Mouse (Mus musculus) intestine, postnatal 0 days (tissue): ENCODE data around the gene Fam57b. TPM values are rescaled to one million over a fixed set of nuclear protein-coding genes. Genes with fewer than 3 reads are reported as not detected.

ENCODE experiments used
- ATAC-seq: fragments of 200-750 bp; cut with Nextera tagmentation; 2 replicates; pipeline ENCODE4 v1.8.0; 2017; ENCODE audit warnings: mild to moderate bottlenecking, moderate TSS enrichment, moderate library complexity
- H3K27ac ChIP-seq: fragments of 300-500 bp; sonication (generic); 2 replicates; pipeline ENCODE4 v1.5.1; 2014; ENCODE audit warnings: mild to moderate bottlenecking, low read depth, low read length, moderate library complexity
- H3K27me3 ChIP-seq: fragments of 300-500 bp; sonication (generic); replicated peaks from 2 replicates; pipeline ENCODE4 v1.6.1; 2014; ENCODE audit warnings: low read length, mixed read lengths; ENCODE audit not compliant: control insufficient read depth, insufficient read depth
- H3K36me3 ChIP-seq: fragments of 300-500 bp; sonication (generic); 2 replicates; pipeline ENCODE4 v1.6.1; 2014; ENCODE audit warnings: mild to moderate bottlenecking, moderate library complexity; ENCODE audit not compliant: control insufficient read depth, insufficient read depth
- H3K4me1 ChIP-seq: fragments of 300-500 bp; sonication (generic); replicated peaks from 2 replicates; pipeline ENCODE4 v1.6.1; 2014; ENCODE audit warnings: antibody characterized with exemption, low read length, mixed read lengths; ENCODE audit not compliant: control insufficient read depth, insufficient read depth
- H3K4me2 ChIP-seq: fragments of 300-500 bp; sonication (generic); replicated peaks from 2 replicates; pipeline ENCODE4 v1.6.1; 2014; ENCODE audit warnings: low read depth, mild to moderate bottlenecking, moderate library complexity
- H3K4me3 ChIP-seq: fragments of 300-500 bp; sonication (generic); 2 replicates; pipeline ENCODE4 v1.5.1; 2014; ENCODE audit warnings: low read depth, low read length
- H3K9ac ChIP-seq: fragments of 300-500 bp; sonication (generic); 2 replicates; pipeline ENCODE4 v1.6.1; 2014; ENCODE audit warnings: mild to moderate bottlenecking, low read depth, low read length
- H3K9me3 ChIP-seq: fragments of 300-500 bp; sonication (generic); 2 replicates; pipeline ENCODE4 v1.6.1; 2016; ENCODE audit warnings: mixed run types; ENCODE audit not compliant: control insufficient read depth
- CTCF ChIP-seq: sonication (generic); IDR thresholded peaks from 2 replicates; pipeline ENCODE4 v1.5.1; 2016; ENCODE audit warnings: low read depth, mild to moderate bottlenecking, control low read depth, antibody characterized with exemption, moderate library complexity
- WGBS: fragments of 180-500 bp; shearing (Covaris S2); extraction: QIAGEN DNeasy Blood & Tissue Kit; methylation state at CpG from one replicate; pipeline ENCODE4 v1.1.7; 2014; 5-methylcytosine and 5-hydroxymethylcytosine counted together
- polyA plus RNA-seq: library from polyadenylated mRNA; unstranded; fragments of >200 nt; fragmentation: Nextera tagmentation; extraction: Ambion mirVana; gene quantifications from 2 replicates; pipeline ENCODE4 v1.2.1, GENCODE M21; 2015

Gene Fam57b
- polyA plus RNA-seq, 1 experiment from 2014 or later, result 1.2 TPM

DNA sequence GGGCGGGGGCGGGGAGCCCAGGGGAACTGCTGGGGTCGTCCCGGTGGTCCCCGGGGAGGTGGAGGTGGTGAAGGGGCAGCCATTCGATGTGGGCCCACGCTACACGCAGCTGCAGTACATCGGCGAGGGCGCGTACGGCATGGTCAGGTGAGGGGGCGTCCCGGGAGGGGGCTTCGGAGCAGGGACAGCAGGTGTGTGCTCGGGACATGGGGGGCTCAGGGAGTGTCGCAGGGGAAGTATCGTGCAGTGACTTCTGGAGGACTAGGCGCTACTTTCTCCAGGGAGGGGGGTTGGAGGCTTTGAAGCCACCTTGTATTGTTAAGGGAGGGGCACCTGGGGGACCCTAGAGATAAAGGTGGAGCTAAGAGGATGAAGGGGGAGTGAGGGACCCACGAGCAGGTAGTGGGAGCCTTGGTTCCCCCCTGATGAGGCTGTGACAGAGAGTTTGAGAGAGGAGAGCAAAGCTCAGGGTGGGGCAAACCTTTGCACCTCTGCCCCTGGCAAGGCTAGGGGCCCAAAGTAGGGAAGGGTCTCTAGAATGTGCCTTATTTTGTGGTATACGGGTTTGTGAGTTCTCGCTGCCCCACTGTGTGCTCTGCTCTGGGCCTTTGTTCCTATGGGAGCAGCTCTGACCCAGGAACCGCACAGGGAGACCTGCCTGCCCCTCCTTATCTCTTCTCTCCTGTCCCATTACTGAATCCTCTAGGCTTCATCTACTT lies 37.6 kb upstream of the Fam57b start:
- peak overlapping the region; percentile 88 for H3K4me2 ChIP-seq
- H3K27ac ChIP-seq, result peak overlapping the region; percentile 95
- H3K4me1 ChIP-seq, result peaks cover 14% of the 10 kb centered on the region; the same call in 1 of the 2 replicates
- under 1% methylated on average over 23 of the region's 24 CpGs for WGBS
- H3K9me3 ChIP-seq, result no peaks in the 10 kb centered on the region
- no peak for TF ChIP-seq CTCF
- ATAC-seq, result peak; percentile 13; the same call in 1 of the 2 replicates
- H3K36me3 ChIP-seq, result peaks cover 30% of the 10 kb centered on the region
- peak overlapping the region; percentile 83 for H3K9ac ChIP-seq
- no peaks in the 10 kb centered on the region for H3K27me3 ChIP-seq
- H3K4me3 ChIP-seq, result peak overlapping the region; percentile 88

DNA sequence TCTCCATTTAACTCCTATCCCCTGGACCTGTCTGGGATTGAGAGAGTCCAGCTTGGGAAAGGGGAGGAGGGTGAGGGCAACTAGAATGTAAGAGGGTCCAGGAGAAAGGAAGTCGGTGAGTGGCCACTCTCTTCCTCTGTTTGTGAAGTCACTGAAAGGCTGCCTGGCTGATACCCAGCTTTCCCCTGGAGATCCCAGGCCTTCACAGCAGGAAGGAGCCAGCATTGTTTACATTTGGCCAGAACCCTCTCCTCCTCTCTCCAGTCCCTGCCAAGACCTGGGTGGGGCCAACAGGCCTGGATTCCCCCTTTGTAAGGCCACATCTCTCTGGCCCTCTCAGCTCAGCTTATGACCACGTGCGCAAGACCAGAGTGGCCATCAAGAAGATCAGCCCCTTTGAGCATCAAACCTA lies 37.1 kb upstream of the Fam57b start:
- peak overlapping the region; percentile 95 for H3K27ac ChIP-seq
- WGBS, result 15% methylated on average over 3 of the region's 3 CpGs
- H3K4me2 ChIP-seq, result peak overlapping the region; percentile 88
- H3K9ac ChIP-seq, result peak overlapping the region; percentile 83
- H3K4me3 ChIP-seq, result peak overlapping the region; percentile 88
- no peaks in the 10 kb centered on the region for H3K9me3 ChIP-seq
- peaks cover 36% of the 10 kb centered on the region for H3K36me3 ChIP-seq
- H3K27me3 ChIP-seq, result no peaks in the 10 kb centered on the region
- peaks cover 14% of the 10 kb centered on the region; the same call in 1 of the 2 replicates for H3K4me1 ChIP-seq
- no peak for TF ChIP-seq CTCF
- ATAC-seq, result peak; percentile 36

DNA sequence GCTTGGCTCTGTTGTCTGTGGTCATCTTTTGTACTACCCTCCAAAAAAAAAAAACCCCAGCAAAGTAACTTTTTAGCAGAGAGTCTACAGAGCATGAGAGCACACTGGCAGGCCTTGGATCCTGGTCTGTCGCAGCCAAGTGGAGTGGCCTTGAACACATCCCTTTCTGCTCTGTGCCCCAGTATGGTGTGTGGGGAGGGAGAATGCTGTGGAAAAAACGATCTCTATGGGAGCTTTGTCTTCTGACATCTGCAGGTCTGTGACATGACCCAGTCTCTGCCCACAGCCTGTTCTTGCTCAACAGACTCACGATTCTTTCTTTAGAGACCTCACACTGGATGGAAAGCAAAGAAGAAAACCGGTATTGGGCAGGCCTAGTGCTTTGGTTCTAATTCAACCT lies 36.5 kb upstream of the Fam57b start:
- WGBS, result 25% methylated on average over 4 of the region's 4 CpGs
- Histone ChIP-seq H3K36me3 (peaks cover 41% of the 10 kb centered on the region), H3K4me1 (peaks cover 14% of the 10 kb centered on the region; the same call in 1 of the 2 replicates), H3K9me3 (no peaks in the 10 kb centered on the region), H3K27me3 (no peaks in the 10 kb centered on the region), H3K9ac (no peak overlapping the region), H3K27ac (peak overlapping the region; percentile 95), H3K4me2 (peak overlapping the region; percentile 88), H3K4me3 (peak overlapping the region; percentile 88)
- ATAC-seq, result no peak
- no peak for TF ChIP-seq CTCF

DNA sequence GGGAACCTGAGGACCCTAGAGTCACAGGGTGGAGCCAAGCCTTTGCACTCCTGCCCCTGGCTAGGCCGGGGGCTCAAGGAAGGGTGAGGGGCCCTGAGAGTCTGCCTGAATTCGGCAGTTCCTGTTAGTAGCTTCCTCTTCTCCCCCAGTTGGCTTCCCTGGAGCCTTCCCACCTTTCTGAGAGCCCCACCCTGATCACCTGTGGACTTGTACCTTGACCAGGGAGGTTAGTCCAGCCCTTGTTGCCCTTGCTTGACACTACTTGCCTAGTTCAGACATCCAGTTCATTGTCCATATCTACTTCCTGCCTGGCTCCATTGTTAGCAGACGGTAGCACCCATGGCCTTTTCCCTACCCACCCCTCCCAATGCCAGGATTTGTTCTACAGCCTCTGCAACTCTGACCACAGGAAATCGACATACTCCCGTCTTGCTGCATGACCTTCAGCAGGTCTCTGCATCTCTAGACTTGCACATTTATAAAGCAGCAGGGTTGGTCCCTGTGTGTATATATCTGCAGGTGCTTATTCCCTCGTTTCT lies 35.9 kb upstream of the Fam57b start:
- H3K4me2 ChIP-seq, result peak overlapping the region; percentile 88
- H3K36me3 ChIP-seq, result peaks cover 48% of the 10 kb centered on the region
- peak; percentile 63 for ATAC-seq
- no peak overlapping the region for H3K9ac ChIP-seq
- TF ChIP-seq CTCF, result no peak
- no peaks in the 10 kb centered on the region for H3K27me3 ChIP-seq
- H3K27ac ChIP-seq, result peak overlapping the region; percentile 95
- 18% methylated on average over 6 of the region's 6 CpGs for WGBS
- H3K4me3 ChIP-seq, result no peak overlapping the region
- H3K4me1 ChIP-seq, result peaks cover 14% of the 10 kb centered on the region; the same call in 1 of the 2 replicates
- H3K9me3 ChIP-seq, result no peaks in the 10 kb centered on the region

DNA sequence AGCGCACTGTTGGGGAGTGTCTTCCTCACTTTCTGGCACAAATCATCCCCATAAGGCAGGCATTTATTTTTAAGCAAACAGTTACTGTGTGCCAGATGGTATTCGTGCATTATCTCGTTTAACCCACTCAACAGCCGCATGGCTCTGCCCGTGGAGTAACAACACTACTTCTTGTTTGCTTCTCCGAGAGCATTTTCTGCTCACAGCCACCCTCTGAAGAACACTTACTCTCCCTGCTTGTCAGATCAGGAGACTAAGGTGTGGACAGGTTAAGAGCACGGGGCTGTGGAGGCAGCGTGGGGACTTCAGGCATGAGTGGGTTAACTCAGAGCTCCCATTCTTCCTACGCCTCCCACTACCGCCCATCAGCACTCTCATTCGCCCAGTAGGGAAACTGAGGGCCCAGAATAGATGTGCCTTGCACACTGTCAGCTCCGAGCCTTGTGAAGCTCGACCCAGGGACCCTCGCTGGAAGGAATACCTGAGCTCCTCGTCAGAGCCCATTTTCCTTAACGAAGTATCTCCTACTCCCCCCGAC lies 34.9 kb upstream of the Fam57b start:
- Histone ChIP-seq H3K27ac (0 out of 2 replicates have a peak overlapping the region, but pooled peaks have one; percentile 3), H3K9me3 (no peaks in the 10 kb centered on the region), H3K27me3 (no peaks in the 10 kb centered on the region), H3K4me3 (no peak overlapping the region), H3K36me3 (peaks cover 57% of the 10 kb centered on the region), H3K4me2 (peak overlapping the region; percentile 13; the same call in 1 of the 2 replicates), H3K4me1 (peaks cover 14% of the 10 kb centered on the region; the same call in 1 of the 2 replicates), H3K9ac (no peak overlapping the region)
- 61% methylated on average over 17 of the region's 17 CpGs for WGBS
- no peak for ATAC-seq
- no peak for TF ChIP-seq CTCF

DNA sequence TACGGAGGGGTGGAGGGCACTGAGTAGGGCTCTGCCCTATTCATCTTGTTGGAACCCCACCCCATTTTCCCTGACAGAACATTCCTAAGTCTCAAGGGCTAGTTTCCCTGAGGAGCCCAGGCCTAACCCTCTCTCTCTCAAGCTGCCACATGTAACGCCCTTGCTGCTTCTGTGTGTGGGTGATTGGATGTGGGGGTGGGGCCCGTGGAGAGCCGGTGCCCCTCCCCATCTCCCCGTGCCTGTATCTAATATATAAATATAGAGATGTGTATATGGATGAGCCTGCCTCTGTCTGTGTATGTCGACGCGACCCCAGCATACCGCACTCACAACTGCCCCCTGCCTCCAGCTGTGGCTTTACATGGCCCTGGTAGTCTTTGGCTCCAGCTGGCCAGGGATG lies 31.9 kb upstream of the Fam57b start:
- peaks cover 14% of the 10 kb centered on the region; the same call in 1 of the 2 replicates for H3K4me1 ChIP-seq
- no peaks in the 10 kb centered on the region for H3K27me3 ChIP-seq
- no peak for TF ChIP-seq CTCF
- no peaks in the 10 kb centered on the region for H3K9me3 ChIP-seq
- ATAC-seq, result no peak
- H3K27ac ChIP-seq, result no peak overlapping the region
- H3K4me3 ChIP-seq, result no peak overlapping the region
- peaks cover 87% of the 10 kb centered on the region for H3K36me3 ChIP-seq
- no peak overlapping the region for H3K4me2 ChIP-seq
- no peak overlapping the region for H3K9ac ChIP-seq
- 80% methylated on average over 9 of the region's 9 CpGs for WGBS
